Mouse (Mus musculus) forebrain, embryonic 16.5 days (tissue): ENCODE results near the gene Atad3a. TPM values are rescaled to one million over a fixed set of nuclear protein-coding genes. Genes with fewer than 3 reads are reported as not detected.
A peak's percentile ranks its signal among the peaks of the same experiment; 100 is the strongest.
"Not testable (repeated sequence)": the region's sequence is repeated elsewhere in the genome, so short reads cannot be mapped to it uniquely, and the experiment has no call there.

Source experiments
- ATAC-seq: fragments of 200-750 bp; cut with Nextera tagmentation; 2 replicates; pipeline ENCODE4 v1.8.0; 2017; ENCODE audit warnings: mild to moderate bottlenecking, moderate library complexity
- H3K27ac ChIP-seq: fragments of 300-500 bp; sonication (generic); 2 replicates; pipeline ENCODE4 v1.5.1; 2014; ENCODE audit warnings: low read length, control low read depth
- H3K27me3 ChIP-seq: fragments of 300-500 bp; sonication (generic); replicated peaks from 2 replicates; pipeline ENCODE4 v1.6.1; 2014; ENCODE audit warnings: low read length; ENCODE audit not compliant: control insufficient read depth, insufficient read depth
- H3K36me3 ChIP-seq: fragments of 300-500 bp; sonication (generic); 2 replicates; pipeline ENCODE4 v1.6.1; 2014; ENCODE audit not compliant: control insufficient read depth, insufficient read depth
- H3K4me1 ChIP-seq: fragments of 300-500 bp; sonication (generic); replicated peaks from 2 replicates; pipeline ENCODE4 v1.6.1; 2014; ENCODE audit warnings: low read length; ENCODE audit not compliant: control insufficient read depth, insufficient read depth
- H3K4me2 ChIP-seq: fragments of 300-500 bp; sonication (generic); 2 replicates; pipeline ENCODE4 v1.6.1; 2014; ENCODE audit warnings: mild to moderate bottlenecking, low read length, control low read depth
- H3K4me3 ChIP-seq: fragments of 300-500 bp; sonication (generic); replicated peaks from 2 replicates; pipeline ENCODE4 v1.5.1; 2014; ENCODE audit warnings: mild to moderate bottlenecking, low read length, control low read depth
- H3K9ac ChIP-seq: fragments of 300-500 bp; sonication (generic); replicated peaks from 2 replicates; pipeline ENCODE4 v1.6.1; 2014; ENCODE audit warnings: low read depth, low read length, control low read depth
- H3K9me3 ChIP-seq: fragments of 300-500 bp; sonication (generic); 2 replicates; pipeline ENCODE4 v1.6.1; 2016; ENCODE audit warnings: low read length; ENCODE audit not compliant: control insufficient read depth
- WGBS: fragments of 180-500 bp; shearing (Covaris S2); extraction: QIAGEN DNeasy Blood & Tissue Kit; methylation state at CpG from one replicate; pipeline ENCODE4 v1.1.7; 2014; 5-methylcytosine and 5-hydroxymethylcytosine counted together
- polyA plus RNA-seq: library from polyadenylated mRNA; unstranded; fragments of >200 nt; fragmentation: Nextera tagmentation; extraction: Ambion mirVana; gene quantifications from 2 replicates; pipeline ENCODE4 v1.2.1, GENCODE M21; 2015

Gene Atad3a
- polyA plus RNA-seq, 1 experiment from 2014 or later, result 101 TPM

- H3K36me3 ChIP-seq, result no peaks in the 10 kb centered on the region
- no peak for ATAC-seq
- H3K4me3 ChIP-seq, result no peak within 1 kb of the TSS
- peaks cover 2% of the 10 kb centered on the region; the same call in 1 of the 2 replicates for H3K4me1 ChIP-seq
- H3K27ac ChIP-seq, result no peak within 1 kb of the TSS
- H3K9ac ChIP-seq, result no peak within 1 kb of the TSS
- no peaks in the 10 kb centered on the region for H3K9me3 ChIP-seq
- H3K4me2 ChIP-seq, result no peak within 1 kb of the TSS
- 76% methylated on average over 3 of the region's 3 CpGs for WGBS
- H3K27me3 ChIP-seq, result 0 out of 2 replicates have a peak, but pooled peaks cover 2% of the 10 kb centered on the region
Measured at GRCm38 (mm10) chr4:155790021-155790489, 29.2 kb upstream of the Atad3a start, which contains the start of gene Ankrd65. Ankrd65 (plus strand) TSS chr4:155790439.

- not testable (repeated sequence) for H3K4me2 ChIP-seq, H3K4me1 ChIP-seq, H3K27me3 ChIP-seq, H3K36me3 ChIP-seq, ATAC-seq, H3K27ac ChIP-seq, H3K9ac ChIP-seq, H3K4me3 ChIP-seq, H3K9me3 ChIP-seq
- WGBS, result 80% methylated on average over 4 of the region's 4 CpGs
Measured at GRCm38 (mm10) chr4:155788833-155789232, 27.9 kb upstream of the Atad3a start.

GRCm38 (mm10) chr4:155788300-155788699 is 27.4 kb upstream of the Atad3a start:
- ATAC-seq, result no peak
- Histone ChIP-seq H3K27me3 (0 out of 2 replicates have a peak, but pooled peaks cover 2% of the 10 kb centered on the region), H3K4me1 (peaks cover 13% of the 10 kb centered on the region), H3K36me3 (no peaks in the 10 kb centered on the region), H3K9me3 (no peaks in the 10 kb centered on the region), H3K27ac (no peak overlapping the region), H3K9ac (no peak overlapping the region), H3K4me2 (no peak overlapping the region), H3K4me3 (no peak overlapping the region)
- WGBS, result 66% methylated on average over 3 of the region's 3 CpGs

- no peak within 1 kb of the TSS for H3K27ac ChIP-seq
- no peaks in the 10 kb centered on the region for H3K9me3 ChIP-seq
- H3K4me3 ChIP-seq, result peak within 1 kb of the TSS; percentile 60
- ATAC-seq, result no peak
- H3K9ac ChIP-seq, result peak within 1 kb of the TSS; percentile 89
- H3K36me3 ChIP-seq, result no peaks in the 10 kb centered on the region
- H3K4me2 ChIP-seq, result peak within 1 kb of the TSS; percentile 75
- 60% methylated on average over 5 of the region's 5 CpGs for WGBS
- peaks cover 14% of the 10 kb centered on the region for H3K4me1 ChIP-seq
- 0 out of 2 replicates have a peak, but pooled peaks cover 2% of the 10 kb centered on the region for H3K27me3 ChIP-seq
Measured at GRCm38 (mm10) chr4:155785819-155786218, 24.9 kb upstream of the Atad3a start, which contains the start of gene Tmem88b. Tmem88b (minus strand) TSS chr4:155785874.

GRCm38 (mm10) chr4:155785246-155785645 is 24.4 kb upstream of the Atad3a start:
- WGBS, result 83% methylated on average over 10 of the region's 10 CpGs
- ATAC-seq, result no peak

GRCm38 (mm10) chr4:155784081-155784701 is 23.3 kb upstream of the Atad3a start:
- Histone ChIP-seq H3K36me3 (no peaks in the 10 kb centered on the region), H3K9ac (peak overlapping the region; percentile 89), H3K4me3 (peak overlapping the region; percentile 60), H3K27ac (peak overlapping the region; percentile 87), H3K9me3 (no peaks in the 10 kb centered on the region), H3K4me1 (peaks cover 14% of the 10 kb centered on the region), H3K4me2 (peak overlapping the region; percentile 75), H3K27me3 (no peaks in the 10 kb centered on the region)
- under 1% methylated on average over 52 of the region's 52 CpGs for WGBS
- ATAC-seq, result peak; percentile 90

More at GRCm38 (mm10) chr4:155785246-155785645, 24.4 kb upstream of the Atad3a start:
- H3K9ac ChIP-seq, result no peak overlapping the region
- peaks cover 14% of the 10 kb centered on the region for H3K4me1 ChIP-seq
- no peak overlapping the region for H3K4me2 ChIP-seq
- H3K4me3 ChIP-seq, result no peak overlapping the region
- no peaks in the 10 kb centered on the region for H3K36me3 ChIP-seq
- H3K9me3 ChIP-seq, result no peaks in the 10 kb centered on the region
- H3K27me3 ChIP-seq, result 0 out of 2 replicates have a peak, but pooled peaks cover 1% of the 10 kb centered on the region
- no peak overlapping the region for H3K27ac ChIP-seq

GRCm38 (mm10) chr4:155783486-155784080 is 22.7 kb upstream of the Atad3a start:
- 40% methylated on average over 16 of the region's 16 CpGs for WGBS
- Histone ChIP-seq H3K4me3 (peak overlapping the region; percentile 60), H3K9me3 (no peaks in the 10 kb centered on the region), H3K4me1 (peaks cover 14% of the 10 kb centered on the region), H3K36me3 (no peaks in the 10 kb centered on the region), H3K27me3 (no peaks in the 10 kb centered on the region), H3K9ac (peak overlapping the region; percentile 89), H3K4me2 (peak overlapping the region; percentile 75), H3K27ac (peak overlapping the region; percentile 87)
- ATAC-seq, result 0 out of 2 replicates have a peak, but pooled peaks have one; percentile 14

GRCm38 (mm10) chr4:155780895-155781294 is 20.0 kb upstream of the Atad3a start:
- 44% methylated on average over 6 of the region's 6 CpGs for WGBS
- H3K27ac ChIP-seq, result no peak overlapping the region
- H3K36me3 ChIP-seq, result no peaks in the 10 kb centered on the region
- H3K4me2 ChIP-seq, result no peak overlapping the region
- H3K4me1 ChIP-seq, result peaks cover 15% of the 10 kb centered on the region
- no peak overlapping the region for H3K9ac ChIP-seq
- H3K9me3 ChIP-seq, result no peaks in the 10 kb centered on the region
- ATAC-seq, result no peak
- H3K4me3 ChIP-seq, result no peak overlapping the region
- no peaks in the 10 kb centered on the region for H3K27me3 ChIP-seq

GRCm38 (mm10) chr4:155779498-155779897 is 18.6 kb upstream of the Atad3a start:
- Histone ChIP-seq H3K27ac (no peak overlapping the region), H3K36me3 (no peaks in the 10 kb centered on the region), H3K9ac (no peak overlapping the region), H3K4me3 (no peak overlapping the region), H3K4me1 (peaks cover 21% of the 10 kb centered on the region), H3K9me3 (no peaks in the 10 kb centered on the region), H3K4me2 (no peak overlapping the region), H3K27me3 (peaks cover 2% of the 10 kb centered on the region; the same call in 1 of the 2 replicates)
- ATAC-seq, result no peak
- 79% methylated on average over 4 of the region's 4 CpGs for WGBS
